Mouse (Mus musculus) MEL-GATA-1-ER (cell line): ENCODE results near the gene March6.

ENCODE experiments used
- DNase-seq: peaks from one replicate; pipeline ENCODE4 v3.0.0-alpha.2; 2012; ENCODE audit warnings: low read depth; ENCODE audit errors: extremely low read depth

The March6 gene

DNA sequence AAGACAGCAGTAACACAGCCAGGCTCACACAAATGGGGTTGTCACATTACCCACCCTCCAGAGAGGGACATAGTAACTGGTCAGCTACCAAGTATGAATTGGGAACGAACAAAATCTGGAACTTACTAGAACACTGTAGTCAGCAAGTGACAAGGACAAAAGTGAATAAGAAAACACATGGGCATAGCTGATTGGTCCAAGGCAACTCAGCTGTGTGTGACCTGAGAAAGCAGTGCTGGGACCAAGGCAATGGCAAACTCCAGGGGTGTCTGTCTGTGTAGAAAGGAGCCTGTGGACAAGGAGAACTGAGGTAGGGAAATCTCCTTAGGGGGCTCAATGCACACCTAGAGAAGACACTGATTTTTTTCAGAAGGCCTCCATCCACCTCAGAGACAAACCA is 19.1 kb downstream of the March6 start:
- no peak for DNase-seq

DNA sequence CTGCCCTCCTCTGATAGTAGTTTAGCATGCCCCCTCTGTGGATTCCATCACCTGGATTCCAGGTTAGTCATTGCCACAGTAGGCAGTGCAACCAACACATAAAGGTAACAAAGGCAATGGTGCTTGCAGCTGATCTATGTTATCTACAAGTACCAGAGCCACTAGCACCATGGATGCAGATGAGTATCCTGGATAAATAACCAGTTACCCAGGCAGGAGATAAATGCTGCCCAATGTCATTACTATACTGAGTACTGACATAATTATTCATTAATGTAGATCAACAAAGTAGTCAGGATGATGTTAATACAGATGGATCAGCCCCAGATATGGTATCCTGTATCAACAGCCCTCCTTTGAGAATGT is 19.5 kb downstream of the March6 start:
- DNase-seq: no peak

DNA sequence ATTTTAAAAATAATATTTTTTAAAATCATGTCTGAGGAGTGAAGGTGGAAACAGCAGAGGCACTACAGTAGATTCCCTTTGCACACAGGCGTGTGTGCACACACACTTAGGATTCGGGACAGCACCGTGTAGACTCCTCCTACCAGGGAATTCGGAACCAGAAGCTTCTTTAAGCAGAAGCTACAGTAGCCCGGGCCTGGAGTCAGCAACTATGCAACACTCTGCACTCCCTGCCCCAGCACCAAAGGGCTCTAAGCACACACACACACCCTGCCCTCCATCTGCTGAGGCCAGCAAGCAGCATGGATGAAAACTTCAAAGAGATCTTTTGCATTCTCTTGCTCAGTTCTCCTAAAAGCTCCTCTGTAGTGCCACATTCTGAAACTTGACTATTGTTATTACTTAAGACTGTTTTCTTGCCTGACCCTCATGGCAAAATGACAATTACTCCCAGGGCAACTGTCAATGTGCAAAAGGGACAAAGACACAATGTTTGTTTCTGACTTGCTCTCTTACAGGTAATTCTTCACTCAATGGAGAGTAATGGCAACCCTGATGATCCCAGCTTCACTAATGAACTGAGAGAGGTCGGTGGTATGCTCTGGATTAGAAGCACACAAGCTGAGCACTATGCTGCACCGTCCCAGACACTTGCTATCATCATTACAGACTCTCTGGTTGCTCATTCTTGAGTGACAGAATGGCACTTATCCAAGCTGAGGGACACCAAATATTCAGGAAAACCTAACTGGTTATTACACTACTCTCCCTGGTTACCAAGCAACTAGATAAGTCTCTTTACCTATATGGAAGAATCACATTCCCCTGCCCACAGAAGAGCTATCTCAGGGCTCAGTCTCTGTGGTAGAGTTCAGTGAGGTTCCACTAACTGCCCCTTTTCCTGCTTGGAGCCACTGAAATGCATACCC is 20.1 kb downstream of the March6 start:
- DNase-seq: no peak

DNA sequence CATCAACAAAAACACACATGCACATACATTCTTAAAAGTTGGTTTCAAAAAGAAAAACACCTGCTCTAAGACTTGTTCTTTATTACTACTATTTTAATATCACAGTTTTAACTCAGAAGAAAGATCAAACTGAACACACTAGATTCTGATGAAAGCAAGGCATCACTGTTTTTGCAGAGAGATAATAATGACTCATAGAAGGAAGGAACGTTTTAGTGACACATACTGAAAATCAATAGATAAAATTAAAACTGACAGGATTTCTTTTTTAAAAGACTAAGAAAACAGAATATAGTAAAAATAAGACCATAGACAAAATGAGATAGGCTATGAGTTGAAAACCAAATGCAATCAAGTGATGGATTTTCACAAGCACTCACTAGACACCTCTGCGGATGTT is 25.8 kb downstream of the March6 start:
- DNase-seq: no peak

DNA sequence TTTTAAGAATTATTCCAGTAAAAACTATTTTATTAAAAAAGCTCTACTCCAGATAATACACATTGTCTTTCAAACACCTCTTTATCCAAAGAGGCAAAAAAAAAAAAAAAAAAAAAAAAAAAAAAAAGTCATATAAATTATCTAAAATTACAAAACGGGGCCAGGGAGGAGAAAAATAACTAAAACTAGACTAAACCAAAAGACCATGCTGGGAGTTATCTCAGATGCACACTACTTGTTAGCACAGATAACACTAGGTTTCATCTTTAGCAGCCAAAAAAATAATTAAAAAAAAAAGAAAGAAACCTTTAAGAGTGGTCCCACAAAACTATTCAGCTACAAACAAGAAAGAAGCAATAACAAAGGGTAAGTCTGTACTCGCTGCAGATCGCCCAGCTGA is 27.4 kb downstream of the March6 start:
- DNase-seq: no peak

DNA sequence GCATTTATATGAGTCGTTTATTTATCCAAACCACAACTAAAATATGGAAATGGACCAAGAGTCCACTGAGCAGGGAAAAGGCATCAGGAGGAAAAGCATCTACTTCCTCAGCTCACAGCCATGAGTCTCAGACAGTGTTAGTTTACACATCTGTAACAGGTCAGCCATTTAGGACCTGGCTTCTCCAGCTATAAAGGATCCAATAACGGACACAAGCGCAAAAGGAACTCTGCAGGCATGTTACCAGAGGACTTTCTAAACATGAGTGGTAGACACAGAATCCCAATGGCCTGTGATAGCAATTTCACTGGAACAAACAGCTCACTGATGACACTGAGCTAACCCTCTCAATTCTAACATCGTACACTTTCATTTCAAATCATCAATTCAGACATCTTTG is 27.9 kb downstream of the March6 start:
- no peak for DNase-seq

DNA sequence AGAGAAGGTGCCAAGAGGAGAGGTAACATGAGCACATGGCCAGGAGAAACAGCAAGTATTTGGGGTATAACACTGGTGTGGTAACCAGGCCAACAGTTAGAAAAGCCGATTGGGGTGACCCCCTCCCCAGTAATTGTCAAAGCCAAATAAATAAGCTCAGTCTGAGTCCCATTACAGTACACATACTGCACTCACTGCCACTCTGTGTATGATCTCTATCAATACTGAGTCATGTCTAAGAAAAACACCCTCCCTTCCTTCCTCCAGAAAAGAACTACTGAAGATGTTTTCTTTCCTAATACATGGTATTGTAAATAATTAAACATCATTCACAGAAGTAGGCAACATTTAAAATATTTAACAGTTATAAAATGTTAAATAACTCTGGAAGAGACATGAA is 28.5 kb downstream of the March6 start:
- DNase-seq: no peak

DNA sequence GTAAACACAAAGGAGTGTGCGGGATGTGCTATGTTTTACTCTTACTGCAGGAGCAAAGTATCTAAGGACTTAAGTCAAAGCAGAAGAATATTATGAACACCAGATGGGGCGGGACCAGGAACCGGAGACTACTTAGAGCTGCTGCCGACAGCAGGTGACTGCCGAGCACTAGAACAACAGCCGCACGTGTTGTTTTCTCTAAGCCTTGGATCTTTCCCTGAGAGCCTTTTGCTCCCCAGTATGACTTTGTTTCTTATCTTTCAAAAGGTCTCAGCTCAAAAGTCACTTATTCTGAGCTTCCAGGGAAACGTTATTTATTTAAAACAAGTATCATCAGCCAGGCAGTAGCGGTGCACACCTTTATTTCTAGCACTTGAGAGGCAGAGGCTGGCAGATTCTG is 36.0 kb downstream of the March6 start:
- no peak for DNase-seq

DNA sequence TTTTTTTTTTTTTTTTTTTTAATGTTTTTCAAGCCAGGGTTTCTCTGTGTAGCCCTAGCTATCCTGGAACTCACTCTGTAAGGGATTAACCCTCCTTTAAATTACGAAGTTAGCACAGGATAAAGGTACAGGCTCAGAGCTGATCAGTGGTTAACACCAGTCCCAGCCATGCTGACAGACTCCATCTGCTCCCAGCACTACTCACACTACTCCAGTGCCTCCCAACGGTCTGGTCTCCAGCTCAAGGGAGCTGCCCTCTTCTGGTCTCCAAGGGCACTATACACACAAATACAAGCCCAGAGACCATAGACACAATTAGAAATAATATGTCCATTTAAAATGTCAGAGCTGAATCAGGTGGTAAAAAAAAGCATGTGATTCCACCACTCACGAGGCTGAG is 36.5 kb downstream of the March6 start:
- no peak for DNase-seq

DNA sequence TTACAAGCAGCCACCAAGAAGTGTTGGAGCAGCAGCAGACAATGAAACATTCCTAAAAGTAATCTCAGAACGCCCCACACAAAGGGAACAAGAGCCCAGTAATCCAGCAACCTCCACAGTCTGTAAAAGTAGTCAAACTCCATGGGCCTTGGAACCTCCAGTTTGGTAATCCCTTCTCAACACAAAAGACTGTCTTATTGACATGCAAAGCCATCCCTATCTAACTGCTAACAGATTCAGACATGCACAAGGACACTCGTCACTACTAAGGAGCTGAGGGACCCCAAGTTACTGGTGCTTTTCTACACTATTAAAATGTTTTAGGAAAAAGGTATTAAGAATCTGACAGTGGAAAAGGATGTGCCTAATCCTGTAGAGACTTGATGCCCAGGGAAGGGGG is 43.4 kb downstream of the March6 start:
- no peak for DNase-seq

DNA sequence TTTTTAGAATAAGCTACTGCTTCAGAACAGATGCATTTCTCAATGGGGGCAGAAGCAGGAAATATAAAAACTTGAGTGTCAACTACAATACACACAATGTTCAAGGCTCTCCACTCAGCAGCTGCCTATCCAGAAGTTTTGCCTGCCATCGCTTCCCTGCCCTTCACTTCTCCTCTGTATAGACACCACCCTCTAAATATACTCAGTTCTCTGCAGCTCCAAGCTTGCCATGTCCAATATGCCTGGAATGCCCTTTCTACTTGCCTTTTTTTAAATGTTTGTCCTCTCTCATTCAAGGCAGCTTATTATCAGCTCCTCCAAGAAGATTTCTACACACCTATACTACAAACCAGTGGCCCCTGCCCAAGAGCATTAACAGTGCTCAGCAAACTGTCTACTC is 54.2 kb downstream of the March6 start:
- DNase-seq: no peak

DNA sequence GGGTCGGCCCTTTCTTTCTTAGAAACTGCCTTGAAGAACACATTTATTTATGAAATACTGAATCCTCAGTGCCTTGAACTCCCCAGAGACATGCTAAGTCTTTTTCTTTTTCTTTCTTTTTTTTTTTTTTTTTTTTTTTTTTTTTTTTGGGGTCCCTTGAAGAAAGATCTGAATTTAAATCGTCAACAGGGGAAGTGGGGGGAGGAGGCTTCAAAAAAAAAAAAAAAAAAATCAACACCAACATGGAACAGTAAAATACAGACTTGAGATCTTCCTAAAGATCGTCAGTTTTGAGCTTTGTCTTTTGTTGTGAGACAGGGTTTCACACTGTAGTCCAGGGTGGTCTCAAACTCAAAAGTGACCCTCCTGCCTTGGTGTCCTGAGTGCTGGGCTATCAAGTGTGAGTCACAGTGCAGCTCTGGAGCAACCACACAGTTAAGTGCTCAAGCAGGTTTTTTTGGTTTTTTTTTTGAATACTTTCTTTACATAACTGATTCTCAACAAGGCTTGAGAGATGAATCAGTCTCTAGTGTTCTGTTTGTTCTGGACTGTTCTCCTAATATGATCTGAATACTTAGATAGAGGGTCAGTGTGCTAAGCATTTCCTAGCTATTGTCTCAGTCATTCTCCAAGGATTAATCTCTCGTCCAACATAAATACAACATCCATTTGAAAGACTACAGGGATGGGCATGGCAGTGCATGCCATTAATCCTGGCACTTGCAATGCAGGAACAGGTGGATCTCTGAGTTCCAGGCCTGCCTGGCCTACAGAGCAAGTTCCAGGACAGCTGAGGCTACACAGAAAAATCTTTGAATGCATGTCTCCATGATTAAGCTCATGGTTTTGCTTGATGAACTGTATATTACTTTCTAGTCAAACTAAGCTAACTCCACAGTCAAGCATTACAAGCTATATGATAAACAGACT is 57.9 kb downstream of the March6 start:
- DNase-seq: no peak

DNA sequence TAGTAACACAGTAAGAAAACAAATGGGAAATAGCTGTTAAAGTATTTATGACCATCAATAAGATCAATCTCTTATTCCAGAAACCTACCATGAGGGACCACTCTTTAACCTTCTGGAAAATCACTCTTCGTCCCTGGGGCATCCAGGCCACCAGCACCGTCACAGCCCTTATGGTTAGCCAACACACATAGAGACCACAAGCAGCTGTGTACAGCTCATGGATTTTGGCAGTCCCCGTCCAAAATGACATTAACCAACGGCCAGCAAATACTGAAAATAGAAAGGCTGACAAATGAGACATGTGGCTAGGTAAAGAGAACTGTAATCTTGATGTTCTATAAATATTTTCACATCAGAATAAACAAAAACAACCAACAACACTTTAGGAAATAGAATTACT is 59.3 kb downstream of the March6 start:
- DNase-seq: no peak

DNA sequence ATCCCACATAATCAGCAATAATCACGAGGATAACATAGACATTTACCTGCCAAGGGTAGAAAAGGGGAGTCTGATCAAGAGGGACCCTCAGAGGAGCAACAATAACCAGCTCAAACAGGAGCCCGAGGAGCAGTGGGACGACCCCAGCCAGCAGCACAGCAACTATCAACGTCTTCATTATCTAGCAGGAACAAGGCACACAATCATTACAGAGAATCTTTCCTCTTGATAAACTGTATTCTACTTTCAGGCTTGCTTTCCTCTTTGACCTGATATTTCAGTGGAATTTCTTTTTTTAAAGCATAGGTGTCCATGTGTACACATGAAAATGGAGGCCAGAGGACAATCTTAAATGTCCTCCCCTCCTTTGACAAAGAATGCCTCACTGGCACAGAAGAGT is 61.4 kb downstream of the March6 start:
- no peak for DNase-seq

DNA sequence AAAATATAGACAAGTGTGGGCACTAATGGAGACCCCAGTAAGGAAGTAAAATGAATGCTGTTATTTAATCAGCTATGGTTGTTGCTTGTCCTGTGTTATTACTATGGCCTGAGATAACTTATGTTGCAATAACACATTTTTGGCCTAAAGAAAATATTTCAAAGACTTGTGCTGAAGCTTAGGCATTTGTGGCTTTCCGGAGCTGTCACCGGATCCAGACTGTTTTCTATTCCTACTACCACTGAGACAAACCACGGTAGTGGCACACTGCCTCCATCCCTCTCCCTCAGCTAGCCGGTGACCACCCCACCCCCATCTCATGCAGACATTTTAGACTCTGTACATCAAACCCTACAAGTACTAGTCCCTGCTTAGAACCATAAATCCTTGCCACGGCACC is 62.0 kb downstream of the March6 start:
- no peak for DNase-seq

DNA sequence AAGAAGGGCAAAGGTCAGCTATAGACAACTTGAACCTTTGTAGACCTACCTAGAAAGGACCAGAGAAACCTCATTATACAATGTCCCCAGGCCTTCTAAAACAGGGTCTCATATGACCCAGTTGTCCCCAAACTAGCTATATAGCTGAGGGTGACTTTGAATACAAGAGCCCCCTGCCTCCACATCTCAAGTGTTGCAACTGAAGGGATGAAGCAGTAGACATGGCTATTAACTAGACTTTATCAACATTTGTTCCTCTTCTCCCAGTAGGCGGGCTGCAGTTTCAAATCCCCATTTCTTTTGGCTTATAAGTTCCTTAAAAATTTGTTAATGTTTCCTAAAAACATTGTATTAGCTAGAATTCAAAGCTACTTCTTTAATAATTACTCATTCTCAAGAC is 64.1 kb downstream of the March6 start:
- DNase-seq: no peak

DNA sequence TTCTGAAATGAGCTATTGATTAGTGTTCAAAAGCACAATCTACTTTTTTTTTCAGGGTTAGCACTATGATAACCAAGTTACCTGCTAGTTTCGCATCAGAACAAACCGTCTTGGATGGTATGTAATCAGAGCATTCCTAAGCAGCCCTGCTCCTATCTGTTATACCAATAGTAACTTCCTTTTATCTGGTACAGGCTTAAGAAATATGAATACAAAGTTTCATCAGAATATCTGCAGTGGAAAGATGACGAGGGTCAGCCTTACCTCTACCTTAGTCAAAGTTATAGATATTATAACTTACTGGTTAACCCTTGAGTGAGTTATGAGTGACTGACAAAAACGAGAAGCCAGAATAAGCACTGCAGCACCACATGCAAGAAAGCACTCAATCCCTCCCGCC is 64.6 kb downstream of the March6 start:
- no peak for DNase-seq

DNA sequence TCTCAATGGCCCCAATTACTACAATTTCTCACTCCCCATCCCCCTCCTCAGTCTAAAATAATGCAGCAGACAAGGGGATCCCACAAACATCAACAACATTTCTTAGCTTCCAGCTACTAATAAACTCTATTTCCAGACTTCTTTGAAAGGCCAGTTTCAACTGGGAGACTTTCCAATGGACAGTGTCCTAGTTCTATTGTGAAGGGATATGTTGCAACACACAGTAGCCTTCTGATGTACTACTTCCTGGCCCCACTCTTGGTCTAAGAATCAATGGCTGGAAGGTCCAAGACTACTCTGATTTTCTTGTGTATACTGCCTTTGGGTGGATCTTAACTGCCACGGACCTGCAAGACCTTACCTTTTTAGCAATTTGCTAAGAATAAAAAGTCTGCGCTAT is 65.0 kb downstream of the March6 start:
- DNase-seq: no peak

DNA sequence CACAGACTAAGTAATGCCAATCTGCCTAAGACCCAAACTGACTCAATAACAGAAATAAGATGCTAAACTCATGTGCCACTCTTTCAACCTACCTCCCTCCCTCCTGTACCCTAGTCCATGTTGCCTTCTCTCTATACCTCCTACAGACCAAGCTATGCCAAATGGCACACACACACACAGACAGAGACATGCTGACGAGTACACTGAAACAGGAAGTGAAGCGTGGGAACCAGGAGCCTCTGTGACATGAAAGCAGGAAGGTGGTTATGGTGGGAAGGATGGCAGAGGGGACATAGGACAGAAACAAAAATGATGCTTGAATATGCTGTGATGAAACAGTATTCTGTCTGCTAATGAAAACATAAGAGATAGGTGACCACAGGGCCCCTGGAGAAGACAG is 70.3 kb downstream of the March6 start:
- no peak for DNase-seq

DNA sequence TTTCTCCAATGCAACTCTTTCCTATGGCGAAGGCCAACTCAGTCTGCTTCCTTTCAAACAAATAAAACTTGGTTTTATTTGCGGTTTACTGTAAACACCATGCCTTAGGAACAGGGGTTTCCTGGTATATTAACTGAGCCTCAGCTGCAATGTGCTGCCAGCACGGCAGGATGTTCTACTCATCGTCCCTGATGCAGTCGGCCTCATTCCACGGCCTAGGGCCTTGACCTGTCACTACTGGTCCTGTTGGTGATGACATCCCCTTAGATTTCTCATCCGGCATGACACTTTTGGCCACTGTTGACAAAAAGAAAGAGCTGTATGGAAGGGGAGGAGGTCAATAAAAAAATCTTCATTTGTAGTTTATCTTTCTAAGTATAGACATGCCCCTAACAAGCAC is 72.8 kb downstream of the March6 start:
- no peak for DNase-seq

DNA sequence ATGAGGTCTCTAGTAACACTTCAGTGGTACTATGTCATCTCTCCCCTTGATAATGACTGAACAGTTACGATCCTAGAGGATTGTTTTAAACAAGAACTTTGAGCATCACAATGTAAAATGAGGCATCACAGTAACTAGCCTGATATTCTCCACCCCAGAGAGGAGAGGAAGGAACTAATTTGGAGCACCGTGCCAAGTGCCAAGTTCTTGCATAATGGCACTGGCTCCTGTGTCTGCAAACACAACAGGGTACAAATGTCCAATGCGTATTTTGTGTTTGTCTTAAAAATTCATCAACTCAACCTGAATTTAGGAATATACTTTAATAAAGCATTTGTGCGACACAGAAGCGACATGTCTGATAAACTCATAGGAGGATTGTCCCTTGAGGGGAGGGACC is 74.5 kb downstream of the March6 start:
- DNase-seq: no peak

DNA sequence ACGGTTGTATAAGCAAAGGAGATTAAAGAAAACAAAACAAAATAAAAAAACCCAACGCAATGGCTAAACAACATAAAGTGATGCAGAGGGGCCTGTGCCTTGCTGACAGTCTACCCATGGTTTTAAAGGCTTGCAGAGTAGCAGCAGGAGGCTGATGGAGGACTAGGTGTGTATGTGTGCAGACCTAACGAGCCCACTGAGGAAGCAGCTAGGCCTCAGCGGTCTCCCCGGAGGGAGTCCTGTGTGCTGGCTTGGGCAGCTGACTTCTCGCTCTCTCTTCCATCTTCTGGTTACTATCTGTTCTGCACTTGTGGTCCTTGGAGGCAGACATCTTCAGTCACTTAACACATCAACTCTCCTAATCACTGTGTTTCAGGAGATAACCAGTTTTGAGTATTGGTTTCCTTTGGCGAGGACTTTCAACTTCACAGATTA is 76.0 kb downstream of the March6 start:
- DNase-seq: no peak
